ENCODE assay signal across 8 mouse cellular contexts in genomic region chr9:20887704-20888385, GRCm38 (mm10). TPM values are rescaled to one million over a fixed set of nuclear protein-coding genes. Genes with fewer than 3 reads are reported as not detected.
DNase-seq lines count a peak whose midpoint lies in the region; ATAC-seq and TF ChIP-seq lines count a peak whose summit lies in the region.

Ppan (plus strand) TSS chr9:20888175.

- peaks cover 15% of the 10 kb centered on the region for H3K4me1 ChIP-seq in forebrain, embryonic 10.5 days
- peaks cover 10% of the 10 kb centered on the region for H3K4me1 ChIP-seq in heart, embryonic 15.5 days (replicated peaks)
- H3K4me1 ChIP-seq in liver, embryonic 14.5 days (replicated peaks; ENCODE audit: control insufficient read depth in 2 of 2, insufficient read depth in 2 of 2, low read length in 1 of 2), result peaks cover 9 to 15% of the 10 kb centered on the region in 2 experiments
- H3K4me1 ChIP-seq in neural tube, embryonic 11.5 days (ENCODE audit: control insufficient read depth, insufficient read depth, low read length), result peaks cover 4% of the 10 kb centered on the region; the same call in 1 of the 2 replicates
- no peaks in the 10 kb centered on the region; the same call in 1 of the 2 replicates for H3K4me1 ChIP-seq in stomach, postnatal 0 days (replicated peaks; ENCODE audit: control insufficient read depth, insufficient read depth)

- H3K4me3 ChIP-seq in forebrain, embryonic 10.5 days, result peak within 1 kb of the TSS; percentile 85
- H3K4me3 ChIP-seq in heart, embryonic 15.5 days, result peak within 1 kb of the TSS; percentile 91
- peak within 1 kb of the TSS; percentile 70 to 75 for H3K4me3 ChIP-seq in liver, embryonic 14.5 days (ENCODE audit: insufficient read depth in 1 of 2, low read depth in 2 of 2, low read length in 2 of 2)
- H3K4me3 ChIP-seq in neural tube, embryonic 11.5 days (ENCODE audit: low read depth, low read length), result peak within 1 kb of the TSS; percentile 80
- peak within 1 kb of the TSS; percentile 76 for H3K4me3 ChIP-seq in stomach, postnatal 0 days (ENCODE audit: low read depth, low read length)

- no peak for TF ChIP-seq EP300 in liver, embryonic 14.5 days (IDR thresholded peaks at IDR 0.05; ENCODE audit: low read depth)
- peak; percentile 56 for TF ChIP-seq EP300 in stomach, postnatal 0 days (optimal IDR thresholded peaks at IDR 0.05)

- peak; percentile 86 to 88 for DNase-seq in CD8-positive naive resting alpha-beta T cell, adult 2 months (ENCODE audit: low read depth in 2 of 2, low spot score in 2 of 2)
- peak; percentile 90 for DNase-seq in c-Kit-positive CD71-negative TER-119-negative erythroid progenitor cells, embryonic 14.5 days (ENCODE audit: low read depth)
- DNase-seq in forebrain, embryonic 10.5 days (ENCODE audit: extremely low spot score, low spot score), result peak; percentile 97
- DNase-seq in kidney, postnatal 25 days, result peak; percentile 97 to 98
- peak; percentile 91 to 94 (median 91) for DNase-seq in liver, embryonic 14.5 days (ENCODE audit: low read depth in 3 of 3, low spot score in 3 of 3)
- DNase-seq in neural tube, embryonic 11.5 days (ENCODE audit: low spot score), result peak; percentile 93
- peak; percentile 94 for DNase-seq in stomach, postnatal 0 days (ENCODE audit: low spot score)

- H3K9me3 ChIP-seq in forebrain, embryonic 10.5 days, result peaks cover 9% of the 10 kb centered on the region; the same call in 1 of the 2 replicates
- H3K9me3 ChIP-seq in heart, embryonic 15.5 days (replicated peaks), result no peaks in the 10 kb centered on the region; the same call in 1 of the 2 replicates
- H3K9me3 ChIP-seq in liver, embryonic 14.5 days (ENCODE audit: control insufficient read depth, low read length), result no peaks in the 10 kb centered on the region; the same call in 1 of the 2 replicates
- H3K9me3 ChIP-seq in neural tube, embryonic 11.5 days (ENCODE audit: control insufficient read depth, low read length), result no peaks in the 10 kb centered on the region
- no peaks in the 10 kb centered on the region for H3K9me3 ChIP-seq in stomach, postnatal 0 days (ENCODE audit: control insufficient read depth, low read length)

- under 1% methylated on average over 43 of the region's 43 CpGs for WGBS in forebrain, embryonic 10.5 days
- WGBS in heart, embryonic 15.5 days, result under 1% methylated on average over 43 of the region's 43 CpGs
- WGBS in liver, embryonic 14.5 days (ENCODE audit: insufficient replicate concordance), result under 1% methylated on average over 43 of the region's 43 CpGs
- WGBS in neural tube, embryonic 11.5 days, result under 1% methylated on average over 37 of the region's 43 CpGs
- WGBS in stomach, postnatal 0 days, result under 1% methylated on average over 36 of the region's 43 CpGs

- peaks cover 37% of the 10 kb centered on the region for H3K36me3 ChIP-seq in forebrain, embryonic 10.5 days (replicated peaks)
- H3K36me3 ChIP-seq in heart, embryonic 15.5 days, result peaks cover 35% of the 10 kb centered on the region
- H3K36me3 ChIP-seq in liver, embryonic 14.5 days (replicated peaks; ENCODE audit: control insufficient read depth, insufficient read depth, low read depth), result peaks cover 33% of the 10 kb centered on the region
- peaks cover 24% of the 10 kb centered on the region for H3K36me3 ChIP-seq in neural tube, embryonic 11.5 days (ENCODE audit: control insufficient read depth, insufficient read depth, low read length)
- H3K36me3 ChIP-seq in stomach, postnatal 0 days (ENCODE audit: control insufficient read depth, insufficient read depth, low read length), result peaks cover 29% of the 10 kb centered on the region

- H3K4me2 ChIP-seq in heart, embryonic 15.5 days, result peak within 1 kb of the TSS; percentile 89
- H3K4me2 ChIP-seq in liver, embryonic 14.5 days (ENCODE audit: low read depth), result peak within 1 kb of the TSS; percentile 82
- H3K4me2 ChIP-seq in neural tube, embryonic 11.5 days (ENCODE audit: low read depth), result peak within 1 kb of the TSS; percentile 68
- H3K4me2 ChIP-seq in stomach, postnatal 0 days (replicated peaks; ENCODE audit: low read depth), result peak within 1 kb of the TSS; percentile 81

- H3K9ac ChIP-seq in heart, embryonic 15.5 days, result peak within 1 kb of the TSS; percentile 81
- peak within 1 kb of the TSS; percentile 83 for H3K9ac ChIP-seq in liver, embryonic 14.5 days (replicated peaks)
- peak within 1 kb of the TSS; percentile 76 for H3K9ac ChIP-seq in neural tube, embryonic 11.5 days (ENCODE audit: low read length)
- peak within 1 kb of the TSS; percentile 81 for H3K9ac ChIP-seq in stomach, postnatal 0 days (ENCODE audit: low read length)

- no peaks in the 10 kb centered on the region for H3K27me3 ChIP-seq in forebrain, embryonic 10.5 days (ENCODE audit: poor library complexity, severe bottlenecking)
- H3K27me3 ChIP-seq in heart, embryonic 15.5 days, result no peaks in the 10 kb centered on the region
- H3K27me3 ChIP-seq in liver, embryonic 14.5 days (ENCODE audit: control insufficient read depth, insufficient read depth, low read length), result no peaks in the 10 kb centered on the region
- no peaks in the 10 kb centered on the region for H3K27me3 ChIP-seq in neural tube, embryonic 11.5 days (ENCODE audit: control insufficient read depth, insufficient read depth, low read length)
- H3K27me3 ChIP-seq in stomach, postnatal 0 days (ENCODE audit: control insufficient read depth, insufficient read depth, low read length), result no peaks in the 10 kb centered on the region

- ATAC-seq in heart, embryonic 15.5 days (replicated peaks; ENCODE audit: insufficient number of reproducible peaks, insufficient read depth, low FRiP score, low read depth), result peak; percentile 94
- peak; percentile 88 for ATAC-seq in liver, embryonic 14.5 days (ENCODE audit: insufficient read depth)
- peak; percentile 94 for ATAC-seq in neural tube, embryonic 11.5 days (ENCODE audit: insufficient read depth, low FRiP score, low TSS enrichment)
- peak; percentile 97 for ATAC-seq in stomach, postnatal 0 days (ENCODE audit: low FRiP score, low TSS enrichment)

- TF ChIP-seq CTCF in liver, embryonic 14.5 days (IDR thresholded peaks at IDR 0.05; ENCODE audit: low read depth), result no peak
- 0 out of 2 replicates have a peak, but pooled peaks have one; percentile 27 for TF ChIP-seq CTCF in stomach, postnatal 0 days (IDR thresholded peaks at IDR 0.05; ENCODE audit: low read depth)

- peak within 1 kb of the TSS; percentile 95 for H3K27ac ChIP-seq in forebrain, embryonic 10.5 days
- peak within 1 kb of the TSS; percentile 91 for H3K27ac ChIP-seq in heart, embryonic 15.5 days
- peak within 1 kb of the TSS; percentile 73 for H3K27ac ChIP-seq in liver, embryonic 14.5 days
- H3K27ac ChIP-seq in neural tube, embryonic 11.5 days (ENCODE audit: low read depth, low read length), result peak within 1 kb of the TSS; percentile 60
- H3K27ac ChIP-seq in stomach, postnatal 0 days (replicated peaks), result peak within 1 kb of the TSS; percentile 93

RNA-seq across cellular contexts. Expression of gene Ppan, which starts in this region (rescaled TPM):
- 107 and 108 TPM in 2 replicates for polyA plus RNA-seq in forebrain, embryonic 10.5 days (2016; fragmentation: Nextera tagmentation; extraction: Ambion mirVana)
- 31.1 and 40.4 TPM in 2 replicates for polyA plus RNA-seq in heart, embryonic 15.5 days (2015; fragmentation: Nextera tagmentation; extraction: Ambion mirVana)
- polyA plus RNA-seq in liver, embryonic 14.5 days (2012; rRNA removed), result 70.6 and 84.8 TPM in 2 replicates
- polyA plus RNA-seq in liver, embryonic 14.5 days (2014; fragmentation: Nextera tagmentation; extraction: Ambion mirVana), result 50.2 and 56.1 TPM in 2 replicates
- 60.8 and 64.0 TPM in 2 replicates for polyA plus RNA-seq in neural tube, embryonic 11.5 days (2014; fragmentation: Nextera tagmentation; extraction: Ambion mirVana)
- polyA plus RNA-seq in stomach, postnatal 0 days (2015; fragmentation: Nextera tagmentation; extraction: Ambion mirVana), result 32.4 and 37.3 TPM in 2 replicates

Comparison
In these comparisons a context has a peak if more than half of its experiments do, and no peak if none do; other contexts are left out.
1. Peak in every context shown above with its lines: DNase-seq, ATAC-seq, H3K4me3 ChIP-seq and H3K27ac ChIP-seq.